Mouse (Mus musculus) forebrain, embryonic 10.5 days (tissue): ENCODE data around the gene Nav1. TPM values are rescaled to one million over a fixed set of nuclear protein-coding genes. Genes with fewer than 3 reads are reported as not detected.

Experiments used
- DNase-seq: peaks from one replicate; pipeline ENCODE4 v3.0.0-alpha.2; 2017; ENCODE audit warnings: low spot score; ENCODE audit errors: extremely low spot score
- H3K27ac ChIP-seq: fragments of 300-500 bp; sonication (generic); 2 replicates; pipeline ENCODE4 v1.5.1; 2016; ENCODE audit warnings: mild to moderate bottlenecking
- H3K27me3 ChIP-seq: fragments of 300-500 bp; sonication (generic); 2 replicates; pipeline ENCODE4 v1.6.1; 2016; ENCODE audit warnings: mild to moderate bottlenecking; ENCODE audit not compliant: poor library complexity, severe bottlenecking
- H3K36me3 ChIP-seq: fragments of 300-500 bp; sonication (generic); replicated peaks from 2 replicates; pipeline ENCODE4 v1.6.1; 2016; ENCODE audit warnings: mild to moderate bottlenecking, moderate library complexity
- H3K4me1 ChIP-seq: fragments of 300-500 bp; sonication (generic); 2 replicates; pipeline ENCODE4 v1.6.1; 2016
- H3K4me3 ChIP-seq: fragments of 300-500 bp; sonication (generic); 2 replicates; pipeline ENCODE4 v1.5.1; 2016; ENCODE audit warnings: mild to moderate bottlenecking, moderate library complexity
- H3K9me3 ChIP-seq: fragments of 300-500 bp; sonication (generic); 2 replicates; pipeline ENCODE4 v1.6.1; 2016; ENCODE audit warnings: mild to moderate bottlenecking, moderate library complexity
- WGBS: fragments of 180-500 bp; shearing (Covaris S2); methylation state at CpG from one replicate; pipeline ENCODE4 v1.1.7; 2016; 5-methylcytosine and 5-hydroxymethylcytosine counted together
- polyA plus RNA-seq: library from polyadenylated mRNA; unstranded; fragments of >200 nt; fragmentation: Nextera tagmentation; extraction: Ambion mirVana; gene quantifications from 2 replicates; pipeline ENCODE4 v1.2.1, GENCODE M21; 2016

Nav1 gene
- polyA plus RNA-seq, 1 experiment from 2014 or later = 25.3 TPM

- Histone ChIP-seq H3K27ac (no peak overlapping the region), H3K4me3 (no peak overlapping the region), H3K36me3 (no peaks in the 10 kb centered on the region), H3K9me3 (no peaks in the 10 kb centered on the region), H3K4me1 (peaks cover 81% of the 10 kb centered on the region), H3K27me3 (peaks cover 4% of the 10 kb centered on the region; the same call in 1 of the 2 replicates)
- WGBS = 47% methylated on average over 3 of the region's 3 CpGs
- no peak for DNase-seq
Observed at GRCm38 (mm10) chr1:135550886-135551285, 56.2 kb downstream of the Nav1 start.

GRCm38 (mm10) chr1:135548750-135549149 is 58.3 kb downstream of the Nav1 start:
- DNase-seq = no peak
- H3K27me3 ChIP-seq = no peaks in the 10 kb centered on the region
- no peaks in the 10 kb centered on the region for H3K9me3 ChIP-seq
- 83% methylated on average over 9 of the region's 9 CpGs for WGBS
- H3K27ac ChIP-seq = peak overlapping the region; percentile 57
- no peaks in the 10 kb centered on the region for H3K36me3 ChIP-seq
- no peak overlapping the region for H3K4me3 ChIP-seq
- H3K4me1 ChIP-seq = peaks cover 76% of the 10 kb centered on the region

GRCm38 (mm10) chr1:135546099-135546498 is 61.0 kb downstream of the Nav1 start:
- Histone ChIP-seq H3K4me1 (peaks cover 62% of the 10 kb centered on the region), H3K36me3 (no peaks in the 10 kb centered on the region), H3K9me3 (no peaks in the 10 kb centered on the region), H3K27me3 (no peaks in the 10 kb centered on the region), H3K4me3 (no peak overlapping the region), H3K27ac (no peak overlapping the region)
- WGBS = 68% methylated on average over 5 of the region's 5 CpGs
- no peak for DNase-seq

- Histone ChIP-seq H3K27me3 (no peaks in the 10 kb centered on the region), H3K9me3 (no peaks in the 10 kb centered on the region), H3K4me3 (no peak overlapping the region), H3K4me1 (peaks cover 57% of the 10 kb centered on the region), H3K27ac (0 out of 2 replicates have a peak overlapping the region, but pooled peaks have one; percentile 44), H3K36me3 (no peaks in the 10 kb centered on the region)
- WGBS = 43% methylated on average over 16 of the region's 16 CpGs
- DNase-seq = peak; percentile 79
Observed at GRCm38 (mm10) chr1:135544504-135545146, 62.5 kb downstream of the Nav1 start.

- H3K27ac ChIP-seq = peak overlapping the region; percentile 25; the same call in 1 of the 2 replicates
Observed at GRCm38 (mm10) chr1:135542841-135543810, 64.0 kb downstream of the Nav1 start.

GRCm38 (mm10) chr1:135542080-135542479 is 65.0 kb downstream of the Nav1 start:
- Histone ChIP-seq H3K4me1 (peaks cover 40% of the 10 kb centered on the region), H3K36me3 (no peaks in the 10 kb centered on the region), H3K4me3 (no peak overlapping the region), H3K27me3 (no peaks in the 10 kb centered on the region), H3K9me3 (no peaks in the 10 kb centered on the region), H3K27ac (no peak overlapping the region)
- DNase-seq = no peak
- WGBS = 87% methylated on average over 9 of the region's 9 CpGs

More at GRCm38 (mm10) chr1:135542841-135543810, 64.0 kb downstream of the Nav1 start:
- DNase-seq = no peak
- Histone ChIP-seq H3K27me3 (no peaks in the 10 kb centered on the region), H3K4me3 (no peak overlapping the region), H3K36me3 (no peaks in the 10 kb centered on the region), H3K4me1 (peaks cover 42% of the 10 kb centered on the region), H3K9me3 (no peaks in the 10 kb centered on the region)
- WGBS = 48% methylated on average over 12 of the region's 12 CpGs

- Histone ChIP-seq H3K36me3 (peaks cover 11% of the 10 kb centered on the region), H3K4me1 (peaks cover 39% of the 10 kb centered on the region), H3K9me3 (no peaks in the 10 kb centered on the region), H3K27ac (0 out of 2 replicates have a peak overlapping the region, but pooled peaks have one; percentile 48), H3K27me3 (no peaks in the 10 kb centered on the region), H3K4me3 (no peak overlapping the region)
- peak; percentile 85 for DNase-seq
- 21% methylated on average over 4 of the region's 4 CpGs for WGBS
Observed at GRCm38 (mm10) chr1:135540270-135540669, 66.8 kb downstream of the Nav1 start.

- Histone ChIP-seq H3K27me3 (no peaks in the 10 kb centered on the region), H3K36me3 (peaks cover 23% of the 10 kb centered on the region), H3K4me1 (peaks cover 44% of the 10 kb centered on the region), H3K27ac (0 out of 2 replicates have a peak overlapping the region, but pooled peaks have one; percentile 15), H3K4me3 (no peak overlapping the region), H3K9me3 (no peaks in the 10 kb centered on the region)
- no peak for DNase-seq
- 82% methylated on average over 12 of the region's 12 CpGs for WGBS
Observed at GRCm38 (mm10) chr1:135538441-135539265, 68.4 kb downstream of the Nav1 start.

- no peak for DNase-seq
- peaks cover 42% of the 10 kb centered on the region for H3K4me1 ChIP-seq
- 92% methylated on average over 7 of the region's 7 CpGs for WGBS
- peaks cover 38% of the 10 kb centered on the region for H3K36me3 ChIP-seq
- no peak overlapping the region for H3K27ac ChIP-seq
- H3K27me3 ChIP-seq = no peaks in the 10 kb centered on the region
- no peaks in the 10 kb centered on the region for H3K9me3 ChIP-seq
- H3K4me3 ChIP-seq = no peak overlapping the region
Observed at GRCm38 (mm10) chr1:135536822-135537221, 70.3 kb downstream of the Nav1 start.

GRCm38 (mm10) chr1:135536326-135536725 is 70.8 kb downstream of the Nav1 start:
- Histone ChIP-seq H3K27me3 (no peaks in the 10 kb centered on the region), H3K4me3 (no peak overlapping the region), H3K9me3 (no peaks in the 10 kb centered on the region), H3K4me1 (peaks cover 45% of the 10 kb centered on the region), H3K27ac (no peak overlapping the region), H3K36me3 (peaks cover 41% of the 10 kb centered on the region)
- 65% methylated on average over 2 of the region's 2 CpGs for whole genome bisulfite sequencing
- DNase-seq = no peak

- H3K9me3 ChIP-seq = no peaks in the 10 kb centered on the region
- H3K36me3 ChIP-seq = peaks cover 50% of the 10 kb centered on the region
- peaks cover 47% of the 10 kb centered on the region for H3K4me1 ChIP-seq
- no peaks in the 10 kb centered on the region for H3K27me3 ChIP-seq
- H3K4me3 ChIP-seq = no peak overlapping the region
- WGBS = 55% methylated on average over 4 of the region's 4 CpGs
- no peak for DNase-seq
- H3K27ac ChIP-seq = peak overlapping the region; percentile 30; the same call in 1 of the 2 replicates
Observed at GRCm38 (mm10) chr1:135535256-135535655, 71.8 kb downstream of the Nav1 start.

- WGBS = 66% methylated on average over 4 of the region's 4 CpGs
- no peak for DNase-seq
- Histone ChIP-seq H3K36me3 (peaks cover 52% of the 10 kb centered on the region), H3K4me3 (no peak overlapping the region), H3K9me3 (no peaks in the 10 kb centered on the region), H3K4me1 (peaks cover 44% of the 10 kb centered on the region), H3K27ac (peak overlapping the region; percentile 30; the same call in 1 of the 2 replicates), H3K27me3 (no peaks in the 10 kb centered on the region)
Observed at GRCm38 (mm10) chr1:135534782-135535181, 72.3 kb downstream of the Nav1 start.
